Mouse (Mus musculus): ENCODE data around the gene Tia1.
"Not testable (repeated sequence)": the region's sequence is repeated elsewhere in the genome, so short reads cannot be mapped to it uniquely, and the experiment has no call there.

The Tia1 gene

GRCm38 (mm10) chr6:86404100-86404861 lies at the start of gene Tia1:
Gene Tia1, plus strand, starts transcription at chr6:86404219.
- peak; percentile 92 for DNase-seq (ENCODE audit: low read depth)

- DNase-seq (ENCODE audit: low read depth), result no peak
Observed at GRCm38 (mm10) chr6:86354948-86355347, 49.1 kb upstream of the Tia1 start.

- no peak for DNase-seq (ENCODE audit: low read depth)
Observed at GRCm38 (mm10) chr6:86356956-86357355, 47.1 kb upstream of the Tia1 start.

GRCm38 (mm10) chr6:86360691-86361090 lies 43.3 kb upstream of the Tia1 start:
- no peak for DNase-seq (ENCODE audit: low read depth)

GRCm38 (mm10) chr6:86361373-86361772 lies 42.6 kb upstream of the Tia1 start:
- no peak for DNase-seq (ENCODE audit: low read depth)

- peak; percentile 73 for DNase-seq (ENCODE audit: low read depth)
Observed at GRCm38 (mm10) chr6:86364442-86365141, 39.4 kb upstream of the Tia1 start.

- peak; percentile 98 for DNase-seq (ENCODE audit: low read depth)
Observed at GRCm38 (mm10) chr6:86365371-86366124, 38.5 kb upstream of the Tia1 start, which contains the start of gene Fam136a. Gene Fam136a, plus strand, starts transcription at chr6:86365646.

- DNase-seq (ENCODE audit: low read depth), result no peak
Observed at GRCm38 (mm10) chr6:86366125-86366852, 37.7 kb upstream of the Tia1 start.

GRCm38 (mm10) chr6:86366853-86367249 lies 37.2 kb upstream of the Tia1 start:
- DNase-seq (ENCODE audit: low read depth), result no peak

GRCm38 (mm10) chr6:86368479-86368878 lies 35.5 kb upstream of the Tia1 start:
- DNase-seq (ENCODE audit: low read depth), result no peak

- DNase-seq (ENCODE audit: low read depth), result peak; percentile 48
Observed at GRCm38 (mm10) chr6:86370093-86370713, 33.8 kb upstream of the Tia1 start.

GRCm38 (mm10) chr6:86370764-86371339 lies 33.2 kb upstream of the Tia1 start, which contains the start of gene Snrpg:
Gene Snrpg, plus strand, starts transcription at chr6:86371304.
- DNase-seq (ENCODE audit: low read depth), result no peak

- peak; percentile 93 for DNase-seq (ENCODE audit: low read depth)
Observed at GRCm38 (mm10) chr6:86371340-86371911, 32.6 kb upstream of the Tia1 start.

- DNase-seq (ENCODE audit: low read depth), result no peak
Observed at GRCm38 (mm10) chr6:86371950-86372516, 32.0 kb upstream of the Tia1 start.

GRCm38 (mm10) chr6:86373556-86373955 lies 30.5 kb upstream of the Tia1 start:
- DNase-seq (ENCODE audit: low read depth), result no peak

- DNase-seq (ENCODE audit: low read depth), result no peak
Observed at GRCm38 (mm10) chr6:86378341-86378740, 25.7 kb upstream of the Tia1 start.

- DNase-seq (ENCODE audit: low read depth), result not testable (repeated sequence)
Observed at GRCm38 (mm10) chr6:86380112-86380511, 23.9 kb upstream of the Tia1 start.

- DNase-seq (ENCODE audit: low read depth), result no peak
Observed at GRCm38 (mm10) chr6:86382551-86382950, 21.5 kb upstream of the Tia1 start.

GRCm38 (mm10) chr6:86383370-86383769 lies 20.6 kb upstream of the Tia1 start:
- DNase-seq (ENCODE audit: low read depth), result no peak

- no peak for DNase-seq (ENCODE audit: low read depth)
Observed at GRCm38 (mm10) chr6:86384692-86385091, 19.3 kb upstream of the Tia1 start.
